Mouse (Mus musculus): ENCODE data around the gene Ube2k. TPM values are rescaled to one million over a fixed set of nuclear protein-coding genes. Genes with fewer than 3 reads are reported as not detected.

The Ube2k gene
- polyA plus RNA-seq (2015; fragmentation: Nextera tagmentation; extraction: Ambion mirVana) = 158 and 173 TPM in 2 replicates

- Histone ChIP-seq H3K27me3 (ENCODE audit: insufficient read depth, low read length) (no peaks in the 10 kb centered on the region), H3K9me3 (ENCODE audit: low read length) (no peaks in the 10 kb centered on the region), H3K4me3 (ENCODE audit: low read length) (peak within 1 kb of the TSS; percentile 95), H3K4me2 (replicated peaks; ENCODE audit: low read depth, low read length) (peak within 1 kb of the TSS; percentile 67), H3K9ac (replicated peaks; ENCODE audit: low read length) (peak within 1 kb of the TSS; percentile 95), H3K36me3 (ENCODE audit: insufficient read depth, low read length) (no peaks in the 10 kb centered on the region), H3K27ac (ENCODE audit: low read length) (peak within 1 kb of the TSS; percentile 99), H3K4me1 (ENCODE audit: insufficient read depth, low read length) (peaks cover 21% of the 10 kb centered on the region)
- peak; percentile 98 for ATAC-seq (ENCODE audit: low FRiP score, low TSS enrichment)
- under 1% methylated on average over 66 of the region's 66 CpGs for WGBS
These were observed at the start of gene Ube2k, which contains the start of gene Smim14 for GRCm38 (mm10) chr5:65536751-65537419. Gene Ube2k (plus strand): TSS chr5:65537233. Gene Smim14 (minus strand): TSS chr5:65537184.

GRCm38 (mm10) chr5:65487381-65487780 is 49.7 kb upstream of the Ube2k start:
- no peak for ATAC-seq (ENCODE audit: low FRiP score, low TSS enrichment)
- peaks cover 9% of the 10 kb centered on the region for H3K4me1 ChIP-seq (ENCODE audit: insufficient read depth, low read length)
- H3K4me3 ChIP-seq (ENCODE audit: low read length) = no peak overlapping the region
- H3K9ac ChIP-seq (replicated peaks; ENCODE audit: low read length) = no peak overlapping the region
- no peak overlapping the region for H3K27ac ChIP-seq (ENCODE audit: low read length)
- no peaks in the 10 kb centered on the region for H3K36me3 ChIP-seq (ENCODE audit: insufficient read depth, low read length)
- H3K9me3 ChIP-seq (ENCODE audit: low read length) = no peaks in the 10 kb centered on the region
- no peaks in the 10 kb centered on the region for H3K27me3 ChIP-seq (ENCODE audit: insufficient read depth, low read length)
- H3K4me2 ChIP-seq (replicated peaks; ENCODE audit: low read depth, low read length) = no peak overlapping the region
- WGBS = 82% methylated on average over 10 of the region's 10 CpGs

- Histone ChIP-seq H3K27ac (ENCODE audit: low read length) (no peak overlapping the region), H3K9ac (replicated peaks; ENCODE audit: low read length) (no peak overlapping the region), H3K4me3 (ENCODE audit: low read length) (no peak overlapping the region), H3K4me2 (replicated peaks; ENCODE audit: low read depth, low read length) (no peak overlapping the region), H3K27me3 (ENCODE audit: insufficient read depth, low read length) (no peaks in the 10 kb centered on the region), H3K9me3 (ENCODE audit: low read length) (no peaks in the 10 kb centered on the region), H3K4me1 (ENCODE audit: insufficient read depth, low read length) (peaks cover 14% of the 10 kb centered on the region), H3K36me3 (ENCODE audit: insufficient read depth, low read length) (no peaks in the 10 kb centered on the region)
- ATAC-seq (ENCODE audit: low FRiP score, low TSS enrichment) = no peak
- WGBS = 72% methylated on average over 7 of the region's 7 CpGs
These were observed 48.3 kb upstream of the Ube2k start for GRCm38 (mm10) chr5:65488725-65489124.

GRCm38 (mm10) chr5:65489830-65490229 is 47.2 kb upstream of the Ube2k start:
- ATAC-seq (ENCODE audit: low FRiP score, low TSS enrichment) = no peak
- Histone ChIP-seq H3K4me2 (replicated peaks; ENCODE audit: low read depth, low read length) (no peak overlapping the region), H3K27ac (ENCODE audit: low read length) (no peak overlapping the region), H3K4me3 (ENCODE audit: low read length) (no peak overlapping the region), H3K36me3 (ENCODE audit: insufficient read depth, low read length) (no peaks in the 10 kb centered on the region), H3K9ac (replicated peaks; ENCODE audit: low read length) (no peak overlapping the region), H3K4me1 (ENCODE audit: insufficient read depth, low read length) (peaks cover 18% of the 10 kb centered on the region), H3K9me3 (ENCODE audit: low read length) (no peaks in the 10 kb centered on the region), H3K27me3 (ENCODE audit: insufficient read depth, low read length) (no peaks in the 10 kb centered on the region)
- 82% methylated on average over 4 of the region's 4 CpGs for WGBS

- peak overlapping the region; percentile 92 for H3K4me2 ChIP-seq (replicated peaks; ENCODE audit: low read depth, low read length)
- under 1% methylated on average over 51 of the region's 57 CpGs for WGBS
- peak overlapping the region; percentile 98 for H3K27ac ChIP-seq (ENCODE audit: low read length)
- no peaks in the 10 kb centered on the region for H3K27me3 ChIP-seq (ENCODE audit: insufficient read depth, low read length)
- H3K9ac ChIP-seq (replicated peaks; ENCODE audit: low read length) = peak overlapping the region; percentile 92
- H3K4me3 ChIP-seq (ENCODE audit: low read length) = peak overlapping the region; percentile 90
- ATAC-seq (ENCODE audit: low FRiP score, low TSS enrichment) = peak; percentile 90
- no peaks in the 10 kb centered on the region for H3K9me3 ChIP-seq (ENCODE audit: low read length)
- H3K36me3 ChIP-seq (ENCODE audit: insufficient read depth, low read length) = no peaks in the 10 kb centered on the region
- H3K4me1 ChIP-seq (ENCODE audit: insufficient read depth, low read length) = peaks cover 14% of the 10 kb centered on the region
These were observed 45.0 kb upstream of the Ube2k start for GRCm38 (mm10) chr5:65491767-65492715.

- ATAC-seq (ENCODE audit: low FRiP score, low TSS enrichment) = peak; percentile 97
- under 1% methylated on average over 65 of the region's 69 CpGs for WGBS
These were observed 44.1 kb upstream of the Ube2k start, which contains the start of gene Gm43552 for GRCm38 (mm10) chr5:65492716-65493531. Gene Gm43552 (minus strand): TSS chr5:65492833.

GRCm38 (mm10) chr5:65500231-65500630 is 36.8 kb upstream of the Ube2k start:
- no peaks in the 10 kb centered on the region for H3K27me3 ChIP-seq (ENCODE audit: insufficient read depth, low read length)
- 68% methylated on average over 7 of the region's 7 CpGs for WGBS
- H3K4me3 ChIP-seq (ENCODE audit: low read length) = no peak overlapping the region
- H3K9me3 ChIP-seq (ENCODE audit: low read length) = 0 out of 2 replicates have a peak, but pooled peaks cover 4% of the 10 kb centered on the region
- no peak for ATAC-seq (ENCODE audit: low FRiP score, low TSS enrichment)
- H3K4me1 ChIP-seq (ENCODE audit: insufficient read depth, low read length) = no peaks in the 10 kb centered on the region
- H3K36me3 ChIP-seq (ENCODE audit: insufficient read depth, low read length) = no peaks in the 10 kb centered on the region
- no peak overlapping the region for H3K9ac ChIP-seq (replicated peaks; ENCODE audit: low read length)
- no peak overlapping the region for H3K27ac ChIP-seq (ENCODE audit: low read length)
- no peak overlapping the region for H3K4me2 ChIP-seq (replicated peaks; ENCODE audit: low read depth, low read length)

More at GRCm38 (mm10) chr5:65492716-65493531, 44.1 kb upstream of the Ube2k start, which contains the start of gene Gm43552:
- no peaks in the 10 kb centered on the region for H3K27me3 ChIP-seq (ENCODE audit: insufficient read depth, low read length)
- no peaks in the 10 kb centered on the region for H3K36me3 ChIP-seq (ENCODE audit: insufficient read depth, low read length)
- H3K4me3 ChIP-seq (ENCODE audit: low read length) = peak within 1 kb of the TSS; percentile 90
- H3K9ac ChIP-seq (replicated peaks; ENCODE audit: low read length) = peak within 1 kb of the TSS; percentile 92
- H3K4me2 ChIP-seq (replicated peaks; ENCODE audit: low read depth, low read length) = peak within 1 kb of the TSS; percentile 92
- H3K27ac ChIP-seq (ENCODE audit: low read length) = peak within 1 kb of the TSS; percentile 98
- H3K4me1 ChIP-seq (ENCODE audit: insufficient read depth, low read length) = peaks cover 14% of the 10 kb centered on the region
- H3K9me3 ChIP-seq (ENCODE audit: low read length) = no peaks in the 10 kb centered on the region

- no peak for ATAC-seq (ENCODE audit: low FRiP score, low TSS enrichment)
- 93% methylated on average over 9 of the region's 9 CpGs for WGBS
- no peak overlapping the region for H3K9ac ChIP-seq (replicated peaks; ENCODE audit: low read length)
- no peak overlapping the region for H3K27ac ChIP-seq (ENCODE audit: low read length)
- H3K9me3 ChIP-seq (ENCODE audit: low read length) = 0 out of 2 replicates have a peak, but pooled peaks cover 4% of the 10 kb centered on the region
- no peak overlapping the region for H3K4me2 ChIP-seq (replicated peaks; ENCODE audit: low read depth, low read length)
- no peaks in the 10 kb centered on the region for H3K4me1 ChIP-seq (ENCODE audit: insufficient read depth, low read length)
- H3K4me3 ChIP-seq (ENCODE audit: low read length) = no peak overlapping the region
- H3K36me3 ChIP-seq (ENCODE audit: insufficient read depth, low read length) = no peaks in the 10 kb centered on the region
- H3K27me3 ChIP-seq (ENCODE audit: insufficient read depth, low read length) = no peaks in the 10 kb centered on the region
These were observed 35.6 kb upstream of the Ube2k start for GRCm38 (mm10) chr5:65501407-65501806.

- Histone ChIP-seq H3K4me3 (ENCODE audit: low read length) (no peak overlapping the region), H3K9me3 (ENCODE audit: low read length) (no peaks in the 10 kb centered on the region), H3K4me2 (replicated peaks; ENCODE audit: low read depth, low read length) (peak overlapping the region; percentile 34), H3K27me3 (ENCODE audit: insufficient read depth, low read length) (no peaks in the 10 kb centered on the region), H3K27ac (ENCODE audit: low read length) (no peak overlapping the region), H3K4me1 (ENCODE audit: insufficient read depth, low read length) (no peaks in the 10 kb centered on the region), H3K9ac (replicated peaks; ENCODE audit: low read length) (no peak overlapping the region), H3K36me3 (ENCODE audit: insufficient read depth, low read length) (no peaks in the 10 kb centered on the region)
- 7% methylated on average over 8 of the region's 8 CpGs for WGBS
- ATAC-seq (ENCODE audit: low FRiP score, low TSS enrichment) = no peak
These were observed 31.2 kb upstream of the Ube2k start for GRCm38 (mm10) chr5:65505786-65506185.

All from kidney, embryonic 16.5 days (tissue).